Mouse (Mus musculus) left cerebral cortex, adult 8-10 months (tissue): ENCODE measurements at regions not wholly inside any gene's neighbourhood (a gene's known extent, or its start where the extent isn't known, plus 50 kb on each side); places are given as distances from the start of the nearest gene placed in this dataset.
"Not testable (repeated sequence)": the region's sequence is repeated elsewhere in the genome, so short reads cannot be mapped to it uniquely, and the experiment has no call there.

Source experiments
- DNase-seq, 2 experiments: peaks; one replicate each; pipeline ENCODE4 v3.0.0; 2022; ENCODE audit warnings: low spot score in 2 of 2

GRCm38 (mm10) chr1:146955688-146956214 lies 461.2 kb downstream of the Brinp3 start:
- DNase-seq = no peak

GRCm38 (mm10) chr1:146956347-146956746 lies 461.8 kb downstream of the Brinp3 start:
- no peak for DNase-seq

DNA sequence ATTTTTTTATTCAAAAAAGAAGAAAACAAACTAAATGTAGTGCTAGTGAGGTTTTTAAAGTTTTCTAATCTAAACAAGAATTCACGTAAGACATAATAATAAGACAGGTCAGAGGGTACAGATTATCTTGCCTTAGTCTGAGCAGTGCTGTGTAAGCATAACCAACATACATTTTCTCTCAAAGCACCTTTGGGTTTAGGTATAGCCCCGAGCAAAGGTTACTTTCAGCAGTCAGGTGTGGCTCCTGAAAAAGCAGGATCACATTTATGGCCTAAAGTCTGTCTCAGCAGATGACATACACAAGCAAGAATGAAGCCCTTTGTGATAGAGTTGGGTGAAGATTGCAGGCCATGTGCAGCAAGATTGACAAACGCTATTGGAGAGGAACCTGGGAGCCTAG lies 465.9 kb downstream of the Brinp3 start:
- no peak for DNase-seq

GRCm38 (mm10) chr1:146967534-146967933 lies 473.0 kb downstream of the Brinp3 start:
- no peak for DNase-seq

GRCm38 (mm10) chr1:146967993-146968392 lies 473.4 kb downstream of the Brinp3 start:
- DNase-seq = no peak

- no peak for DNase-seq
Observed at GRCm38 (mm10) chr1:146983433-146984186, 489.1 kb downstream of the Brinp3 start.

DNA sequence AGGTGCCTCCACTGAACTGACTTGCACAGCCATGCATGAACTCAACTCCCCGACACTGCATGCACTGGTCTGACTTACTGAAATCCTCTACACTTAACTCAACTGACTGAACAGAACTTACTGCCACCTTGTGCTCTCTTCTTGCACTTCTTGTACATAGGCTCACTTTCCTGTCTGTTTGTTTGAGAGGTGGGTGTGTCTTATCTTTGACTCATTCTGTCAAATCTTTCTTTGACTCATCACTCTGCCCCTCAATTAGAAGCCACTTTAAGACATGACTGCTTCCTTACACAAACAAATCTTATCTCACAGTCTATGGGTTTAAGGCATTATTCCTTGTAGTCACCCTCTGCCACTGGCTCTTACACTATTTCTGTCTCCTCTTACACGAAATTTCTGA lies 505.5 kb downstream of the Brinp3 start:
- DNase-seq = no peak

DNA sequence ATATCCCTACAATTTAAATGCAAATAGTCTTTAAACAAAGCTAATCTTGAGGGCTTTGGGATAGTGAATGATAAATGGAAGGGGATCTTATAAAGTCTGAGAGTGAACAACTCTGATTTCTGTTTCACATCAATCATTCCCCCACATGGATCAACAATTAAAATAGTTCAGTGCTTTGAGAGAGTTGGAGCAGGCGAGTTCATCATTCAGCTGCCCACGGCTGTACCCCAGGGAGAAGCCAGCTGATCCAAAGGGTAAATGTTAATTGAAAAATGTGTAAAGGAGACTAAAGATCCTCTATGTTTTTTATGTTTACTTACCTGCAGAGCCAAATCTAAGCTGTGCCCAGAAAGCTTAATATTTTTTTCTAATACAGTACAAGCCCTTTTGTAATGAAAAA lies 553.2 kb downstream of the Brinp3 start:
- no peak for DNase-seq

GRCm38 (mm10) chr1:147058504-147058903 lies 563.9 kb downstream of the Brinp3 start:
- DNase-seq = no peak

DNA sequence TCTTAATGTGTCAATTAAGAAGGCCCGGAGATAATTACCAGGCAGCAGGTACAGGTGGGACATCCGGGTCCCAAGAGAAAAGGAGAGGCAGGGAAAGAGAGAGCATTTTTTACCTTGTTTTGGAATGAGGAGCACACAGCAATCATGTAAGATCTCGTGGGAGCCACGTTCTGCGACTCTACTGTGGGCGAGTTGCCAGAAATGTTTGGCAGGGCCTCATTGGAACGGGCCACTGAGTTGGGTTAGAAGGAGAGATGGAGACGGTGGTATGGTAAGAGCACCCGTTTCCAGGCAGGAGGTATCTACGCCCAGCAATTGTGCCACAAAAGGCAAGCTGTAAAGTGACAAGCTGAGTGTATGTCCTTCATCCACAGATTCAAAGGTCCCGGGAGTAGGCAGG lies 579.6 kb downstream of the Brinp3 start:
- no peak for DNase-seq

- no peak for DNase-seq
Observed at GRCm38 (mm10) chr1:147084129-147084799, 589.7 kb downstream of the Brinp3 start.

DNA sequence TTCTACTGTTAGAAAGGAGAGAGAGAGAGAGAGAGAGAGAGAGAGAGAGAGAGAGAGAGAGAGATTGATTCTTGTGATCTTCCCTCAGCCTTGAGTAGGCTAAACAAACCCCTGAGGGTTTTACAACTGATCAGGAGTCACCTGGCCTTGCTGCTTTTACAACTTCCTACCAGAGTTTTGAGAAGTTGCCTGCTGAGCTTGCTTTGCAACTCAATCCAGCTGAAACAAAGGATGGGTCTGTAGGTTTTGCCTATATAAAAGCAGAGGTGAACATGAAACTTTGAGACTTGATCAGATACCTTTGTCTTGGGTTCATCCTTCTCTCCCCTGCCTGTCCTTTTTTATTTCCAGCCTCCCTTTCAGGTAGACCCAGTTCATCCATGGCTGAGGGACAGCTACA lies 631.0 kb downstream of the Brinp3 start:
- DNase-seq = no peak

- DNase-seq = no peak
Observed at GRCm38 (mm10) chr1:147138176-147138575, 643.6 kb downstream of the Brinp3 start.

DNA sequence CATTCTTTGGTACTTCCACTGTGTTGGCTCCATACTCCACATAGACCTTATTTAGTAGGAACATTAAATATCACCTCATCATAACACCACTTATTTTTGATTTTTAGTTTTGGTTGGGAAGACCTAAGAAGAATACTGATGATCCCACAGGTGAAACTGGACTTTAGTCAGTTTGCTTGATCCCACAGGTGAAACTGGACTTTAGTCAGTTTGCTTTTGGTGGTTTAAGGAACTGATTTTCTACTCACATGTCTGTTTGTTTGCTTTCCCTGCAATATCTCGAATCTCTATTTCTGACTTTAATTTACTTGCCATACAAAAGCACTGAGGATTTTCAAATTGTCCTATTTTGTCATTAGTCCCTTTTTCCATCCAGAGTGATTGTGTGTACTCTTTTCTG lies 680.8 kb downstream of the Brinp3 start:
- DNase-seq = no peak

DNA sequence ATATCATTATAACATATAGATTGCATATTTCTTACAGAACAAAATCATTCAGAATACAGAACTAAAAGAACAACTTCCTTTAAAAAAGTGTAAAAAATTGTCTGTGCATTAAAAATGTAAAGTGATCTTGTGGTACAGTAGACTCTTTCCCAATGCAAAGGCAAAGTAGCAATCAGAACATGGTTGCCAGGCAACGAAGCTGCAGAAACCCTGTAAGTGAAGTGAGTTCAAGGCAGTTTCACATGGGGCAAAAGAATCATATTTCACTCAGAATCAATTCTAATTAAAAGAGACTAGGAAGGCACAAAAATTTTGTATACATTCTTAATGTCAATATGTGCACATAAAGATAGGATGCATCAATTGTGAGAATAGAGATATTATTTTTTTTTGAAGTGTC lies 692.2 kb downstream of the Brinp3 start:
- DNase-seq = no peak

DNA sequence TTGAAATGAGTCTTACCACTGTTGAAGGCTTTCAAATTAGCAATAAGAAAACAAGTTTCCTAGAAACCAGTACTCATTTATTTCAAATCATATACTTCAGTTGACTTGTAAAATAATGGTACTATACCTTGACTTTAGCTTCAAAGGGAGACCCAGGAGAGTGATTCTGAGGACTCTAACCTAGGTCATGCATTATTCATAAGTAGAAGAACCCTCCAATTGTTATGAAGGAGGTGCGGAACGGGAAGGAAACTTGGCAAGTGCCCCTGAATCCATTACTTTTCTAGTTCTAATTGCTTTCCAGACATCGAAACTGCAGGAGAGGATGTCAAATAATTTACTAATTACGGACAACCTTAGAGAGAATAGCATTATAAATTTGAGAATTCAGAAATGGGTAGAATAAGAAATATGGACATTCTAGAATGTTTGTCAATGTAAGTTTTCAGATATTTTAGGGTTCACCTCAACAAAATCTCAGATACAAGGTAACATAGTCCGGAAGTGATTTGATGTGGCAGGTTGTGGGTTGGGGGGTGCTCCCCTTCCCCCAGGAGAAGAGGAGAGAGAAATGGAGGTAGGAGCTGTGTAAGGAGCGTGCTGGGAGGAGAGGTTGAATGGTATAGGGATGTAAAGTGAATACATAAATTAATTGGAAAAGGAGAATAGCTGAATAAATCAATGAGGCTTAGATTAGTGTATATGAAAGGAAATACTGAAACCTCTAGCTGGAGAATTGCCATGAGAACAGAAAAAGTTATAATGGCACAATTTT lies 692.9 kb downstream of the Brinp3 start:
- DNase-seq = no peak

GRCm38 (mm10) chr1:147199959-147200358 lies 705.4 kb downstream of the Brinp3 start:
- DNase-seq = not testable (repeated sequence)

DNA sequence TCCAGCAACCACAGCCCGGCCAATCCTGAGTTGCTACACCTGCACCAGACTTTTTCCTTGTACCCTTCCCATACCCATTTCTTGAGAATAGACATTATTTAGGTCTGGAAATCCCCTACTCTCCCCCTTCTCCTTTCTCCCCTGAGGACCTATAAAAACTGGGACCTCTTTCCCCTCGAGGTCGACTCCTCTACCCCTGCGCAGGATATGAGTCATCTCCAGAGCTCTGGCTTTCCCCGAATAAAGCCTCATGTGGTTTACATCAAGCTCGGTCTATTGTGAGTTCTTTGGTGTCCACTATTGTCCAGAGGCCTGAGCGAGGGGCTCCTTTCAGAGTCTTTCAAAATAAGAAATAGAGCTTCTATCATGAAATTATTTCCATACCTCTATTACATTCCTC lies 720.3 kb downstream of the Brinp3 start:
- not testable (repeated sequence) for DNase-seq

GRCm38 (mm10) chr1:147217965-147218364 lies 723.4 kb downstream of the Brinp3 start:
- DNase-seq = no peak

- no peak for DNase-seq
Observed at GRCm38 (mm10) chr1:147219438-147219837, 724.9 kb downstream of the Brinp3 start.

DNA sequence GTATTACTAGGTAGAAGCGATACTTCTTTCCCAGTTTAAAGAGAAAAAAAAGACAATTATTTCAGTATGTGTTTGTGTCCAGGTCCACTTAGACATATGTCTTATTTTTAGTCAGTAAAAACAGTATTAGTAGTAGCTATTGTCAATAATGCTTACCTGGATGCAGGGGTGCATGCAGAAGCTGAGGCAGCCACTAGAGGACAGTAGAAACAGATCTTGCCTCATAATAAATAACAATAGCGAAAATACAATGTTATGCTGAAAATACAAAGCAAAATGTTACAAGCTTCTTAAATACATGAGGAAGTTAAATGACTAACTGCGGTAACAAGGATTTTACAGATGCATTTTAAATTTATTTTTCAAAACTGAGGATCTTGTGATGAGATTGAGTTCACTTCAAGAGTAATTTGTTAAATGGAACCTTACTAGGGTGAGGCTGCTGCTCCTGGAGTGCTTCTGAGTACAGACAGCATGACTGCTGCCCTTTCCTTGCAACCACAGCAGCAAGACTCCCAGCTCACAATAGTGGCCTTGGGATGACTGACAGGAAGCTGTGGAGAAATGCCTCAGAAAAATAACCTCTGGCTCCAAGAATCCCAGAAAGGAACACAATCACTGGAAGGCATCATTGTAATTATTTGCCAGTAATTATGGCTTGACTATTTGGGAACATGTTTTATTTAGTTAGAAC lies 728.8 kb downstream of the Brinp3 start:
- no peak for DNase-seq
